Mouse (Mus musculus) left cerebral cortex, postnatal 4 days (tissue): ENCODE measurements around the gene Cops7a. TPM values are rescaled to one million over a fixed set of nuclear protein-coding genes. Genes with fewer than 3 reads are reported as not detected.

ENCODE experiments used
- DNase-seq: peaks from one replicate; pipeline ENCODE4 v3.0.0-alpha.2; 2022
- intact Hi-C: fragments of 180-260 bp; cut with DNase I; formaldehyde crosslinking; loops from one replicate; pipeline ENCODE4 v1.15.1; 2025
- total RNA-seq, 2 experiments: library from RNA; stranded (reverse); gene quantifications; 2 replicates each; pipeline ENCODE4 v1.2.3; 2021

Cops7a gene
- 10 to 100 TPM; 67.8 to 72.6 TPM for total RNA-seq

DNA sequence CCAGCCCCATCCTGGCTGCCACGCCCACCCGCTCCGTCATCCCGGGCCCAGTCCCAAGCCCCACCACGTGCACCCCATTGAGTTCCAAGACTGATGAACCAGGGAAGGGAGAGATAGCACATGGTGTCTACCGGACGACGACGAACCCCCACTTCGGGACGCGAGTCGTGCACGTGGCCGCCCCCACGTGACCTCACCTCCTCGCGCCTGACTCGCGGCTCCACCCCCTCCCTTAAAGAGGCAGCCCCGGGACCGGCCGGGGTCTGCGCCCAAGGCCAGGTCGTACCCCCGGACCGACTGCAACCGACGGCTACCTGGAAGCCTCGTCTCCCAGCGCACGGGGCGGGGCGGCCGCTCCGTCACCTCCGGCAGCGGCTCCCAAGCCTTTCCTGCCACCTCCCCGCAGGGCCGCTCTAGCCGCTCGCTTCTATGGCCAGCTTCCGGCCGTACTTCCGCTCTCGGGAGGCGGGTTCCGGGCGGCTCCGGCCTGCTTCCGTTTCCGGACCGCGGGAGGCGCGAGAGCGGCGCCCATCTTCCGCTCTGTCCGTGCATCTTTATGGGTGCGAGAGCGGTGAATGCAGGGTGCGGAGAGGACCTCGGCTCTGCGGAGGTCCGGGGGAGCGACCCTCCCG is at the start of gene Cops7a:
Cops7a (minus strand) TSS at position 451 of the 632 bp plus-strand sequence.
- DNase-seq, result peak; percentile 96
- intact Hi-C loops, result no loop called here

DNA sequence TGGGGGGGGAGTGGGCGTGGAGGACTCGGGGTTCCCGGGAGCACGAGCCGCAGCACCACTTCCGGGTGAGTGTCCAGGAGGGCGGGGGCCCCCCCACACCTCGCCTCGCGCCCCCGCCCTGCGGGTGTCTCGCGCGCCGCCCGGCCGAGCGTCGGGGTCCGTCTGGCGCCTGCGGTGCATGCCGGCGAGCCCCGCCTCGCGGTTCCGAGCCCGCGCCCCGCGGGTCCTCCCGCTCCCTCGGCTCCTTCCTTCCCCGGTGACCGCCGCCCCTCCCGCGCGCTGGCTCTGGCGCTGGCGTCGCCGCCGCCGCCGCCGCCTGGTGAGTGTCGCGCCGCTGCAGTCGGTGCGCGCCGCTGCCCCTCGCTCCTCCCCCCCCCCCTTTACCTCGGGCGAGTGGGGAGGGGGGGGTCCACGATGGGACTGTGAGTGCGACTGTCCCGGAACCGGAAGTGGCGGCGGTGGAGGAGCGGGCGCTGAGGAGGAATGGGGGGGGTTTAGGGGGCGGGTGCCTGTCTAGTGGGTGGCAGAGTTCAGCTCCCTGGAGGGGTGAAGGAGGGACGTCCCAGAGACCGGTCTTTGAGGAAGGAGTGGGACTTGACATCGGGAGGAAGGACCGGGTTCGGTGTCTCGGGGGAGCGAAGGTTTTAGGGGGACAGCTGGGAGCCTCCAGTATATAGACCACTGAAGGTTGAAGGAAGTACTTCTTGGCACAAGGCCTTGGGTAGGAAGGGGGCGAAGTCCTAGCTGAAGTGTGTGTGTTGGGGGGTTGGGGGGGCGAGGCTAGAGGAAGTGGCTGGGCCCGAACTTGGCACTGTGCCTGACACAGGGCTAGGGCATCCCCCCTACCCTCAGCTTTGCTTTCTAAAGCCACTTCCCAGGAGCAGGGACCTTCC is 44.1 kb upstream of the Cops7a start:
- intact Hi-C loops, result no loop called here
- DNase-seq, result peak; percentile 89

- intact Hi-C loops, result no loop called here
These were observed 43.6 kb upstream of the Cops7a start, which contains the start of gene Zfp384 for GRCm38 (mm10) chr6:125009129-125009180. Zfp384 (plus strand) TSS chr6:125009145.

DNA sequence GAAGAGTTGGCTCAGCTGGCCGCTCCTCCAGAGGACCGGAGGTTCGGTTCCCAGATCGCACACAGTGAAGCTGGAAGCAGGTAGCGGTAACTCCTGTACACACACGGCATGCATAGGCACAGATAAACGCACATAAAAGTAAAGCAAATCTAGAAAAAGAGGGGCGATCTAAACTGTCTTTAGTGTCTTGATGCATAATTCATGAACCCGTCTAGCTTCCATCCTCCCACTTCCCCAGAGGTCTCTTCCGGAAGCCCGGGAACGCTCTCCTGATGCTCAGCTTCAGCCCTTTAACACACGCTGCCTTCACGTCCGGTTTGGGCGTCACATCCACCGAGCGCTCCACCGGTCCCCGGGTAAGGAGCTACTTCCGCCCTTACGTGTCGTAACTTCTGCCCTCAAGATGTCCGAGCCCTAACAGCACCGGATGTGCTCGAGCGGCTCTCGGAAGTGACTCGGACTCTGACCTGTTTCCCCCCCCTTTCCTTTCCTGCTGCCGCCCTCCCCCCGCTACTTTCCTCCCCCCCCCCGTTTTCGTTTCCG is 43.3 kb upstream of the Cops7a start:
- intact Hi-C loops, result no loop called here
- peak; percentile 97 for DNase-seq

More at GRCm38 (mm10) chr6:125009129-125009180, 43.6 kb upstream of the Cops7a start, which contains the start of gene Zfp384:
- no peak for DNase-seq

DNA sequence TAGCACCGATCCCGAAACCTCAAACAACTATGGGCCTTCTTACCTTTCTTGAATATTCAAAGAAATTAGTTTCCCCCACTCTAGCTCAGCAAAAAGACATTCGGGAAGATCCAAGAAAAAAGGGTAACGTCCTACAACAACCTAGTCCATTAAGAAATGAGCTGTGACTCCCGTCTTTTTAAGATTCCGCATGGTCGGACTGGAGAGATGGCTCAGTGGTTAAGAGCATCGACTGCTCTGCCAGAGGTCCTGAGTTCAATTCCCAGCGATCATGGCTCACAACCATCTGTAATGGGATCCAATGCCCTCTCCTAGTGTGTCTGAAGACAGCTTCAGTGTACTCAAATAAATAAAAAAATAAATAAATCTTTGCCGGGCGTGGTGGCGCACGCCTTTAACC is 42.7 kb upstream of the Cops7a start:
- DNase-seq, result no peak
- intact Hi-C loops, result no loop called here

DNA sequence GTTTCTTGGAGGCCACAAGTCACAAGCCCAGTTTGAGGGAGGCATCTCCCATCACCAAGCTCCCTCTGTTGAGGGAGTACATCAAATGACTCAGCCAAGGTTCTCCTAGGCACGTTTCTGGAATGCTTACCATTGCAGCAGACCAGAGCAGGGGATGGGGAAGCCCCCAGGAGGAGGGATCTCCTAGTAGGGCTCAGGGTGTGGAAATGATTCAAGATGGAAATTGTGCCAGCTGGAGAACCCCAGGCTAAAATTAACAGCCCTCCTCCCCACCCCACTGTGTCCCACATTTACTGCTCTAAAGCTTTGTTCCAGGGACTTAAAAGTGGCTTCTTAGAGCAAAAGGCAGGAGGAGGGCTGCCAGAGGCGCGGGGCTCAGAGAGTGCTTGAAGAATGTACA is 39.7 kb upstream of the Cops7a start:
- DNase-seq, result no peak
- intact Hi-C loops, result no loop called here

DNA sequence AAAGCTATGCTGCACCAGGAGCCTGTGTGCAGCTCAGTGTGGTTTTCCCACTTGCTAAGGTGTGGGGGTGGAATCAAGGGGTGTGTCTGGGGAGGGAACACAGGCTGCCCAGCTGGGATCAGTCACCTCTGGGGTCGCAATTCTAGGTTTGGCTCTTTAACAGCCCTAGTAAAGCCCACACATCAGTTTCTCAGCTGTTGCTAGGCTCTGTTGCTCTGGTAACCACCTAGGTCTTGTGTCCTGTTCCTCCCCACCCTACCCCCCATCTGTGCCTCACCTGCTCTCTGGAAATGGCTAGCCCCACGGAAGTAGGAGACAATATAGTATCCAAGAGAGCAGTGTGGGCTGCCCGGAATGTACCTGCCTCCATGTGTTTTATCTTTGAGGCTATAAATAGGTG is 38.4 kb upstream of the Cops7a start:
- DNase-seq, result no peak

DNA sequence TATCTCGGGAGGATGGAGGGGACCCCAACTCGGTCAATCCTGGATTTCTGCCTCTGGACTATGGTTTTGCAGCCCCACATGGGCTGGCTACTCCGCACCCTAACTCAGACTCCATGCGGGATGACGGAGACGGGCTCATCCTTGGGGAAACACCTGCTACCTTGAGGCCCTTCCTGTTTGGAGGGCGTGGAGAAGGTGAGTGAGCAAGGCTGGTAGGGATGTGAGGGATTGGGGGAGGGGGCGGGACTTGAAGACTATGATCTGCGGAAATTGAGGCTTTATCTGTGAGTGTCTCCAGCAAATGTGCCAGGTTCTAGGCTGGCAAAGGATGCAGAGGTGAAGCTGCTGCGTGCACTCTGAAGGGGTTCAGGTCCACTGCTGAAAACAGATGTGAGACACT is 34.2 kb upstream of the Cops7a start:
- intact Hi-C loops, result no loop called here
- no peak for DNase-seq

More for the DNA sequence above, 38.4 kb upstream of the Cops7a start:
- intact Hi-C loops, result no loop called here

GRCm38 (mm10) chr6:124999091-124999490 is 33.8 kb upstream of the Cops7a start:
- DNase-seq, result no peak
- intact Hi-C loops, result no loop called here

DNA sequence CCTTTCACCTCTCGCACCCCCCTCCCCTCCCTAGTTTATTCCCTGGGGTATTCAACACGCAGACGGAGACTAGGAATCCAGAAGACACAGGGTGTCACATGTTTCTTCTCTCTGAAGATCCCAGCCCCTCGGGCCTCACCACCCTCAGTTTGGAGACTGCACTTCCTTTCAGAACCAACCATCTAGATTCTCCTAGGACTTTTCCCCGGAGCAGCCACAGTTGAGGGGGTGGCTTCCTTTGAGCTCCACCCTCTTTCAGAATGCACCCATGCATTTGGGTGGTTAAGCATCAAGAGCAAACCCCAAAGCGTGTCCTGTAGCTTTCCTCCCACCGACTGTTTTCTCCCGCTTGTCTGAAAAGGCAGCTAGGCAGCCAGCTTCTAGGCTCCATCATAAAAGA is 32.7 kb upstream of the Cops7a start:
- no peak for DNase-seq
- intact Hi-C loops, result no loop called here

DNA sequence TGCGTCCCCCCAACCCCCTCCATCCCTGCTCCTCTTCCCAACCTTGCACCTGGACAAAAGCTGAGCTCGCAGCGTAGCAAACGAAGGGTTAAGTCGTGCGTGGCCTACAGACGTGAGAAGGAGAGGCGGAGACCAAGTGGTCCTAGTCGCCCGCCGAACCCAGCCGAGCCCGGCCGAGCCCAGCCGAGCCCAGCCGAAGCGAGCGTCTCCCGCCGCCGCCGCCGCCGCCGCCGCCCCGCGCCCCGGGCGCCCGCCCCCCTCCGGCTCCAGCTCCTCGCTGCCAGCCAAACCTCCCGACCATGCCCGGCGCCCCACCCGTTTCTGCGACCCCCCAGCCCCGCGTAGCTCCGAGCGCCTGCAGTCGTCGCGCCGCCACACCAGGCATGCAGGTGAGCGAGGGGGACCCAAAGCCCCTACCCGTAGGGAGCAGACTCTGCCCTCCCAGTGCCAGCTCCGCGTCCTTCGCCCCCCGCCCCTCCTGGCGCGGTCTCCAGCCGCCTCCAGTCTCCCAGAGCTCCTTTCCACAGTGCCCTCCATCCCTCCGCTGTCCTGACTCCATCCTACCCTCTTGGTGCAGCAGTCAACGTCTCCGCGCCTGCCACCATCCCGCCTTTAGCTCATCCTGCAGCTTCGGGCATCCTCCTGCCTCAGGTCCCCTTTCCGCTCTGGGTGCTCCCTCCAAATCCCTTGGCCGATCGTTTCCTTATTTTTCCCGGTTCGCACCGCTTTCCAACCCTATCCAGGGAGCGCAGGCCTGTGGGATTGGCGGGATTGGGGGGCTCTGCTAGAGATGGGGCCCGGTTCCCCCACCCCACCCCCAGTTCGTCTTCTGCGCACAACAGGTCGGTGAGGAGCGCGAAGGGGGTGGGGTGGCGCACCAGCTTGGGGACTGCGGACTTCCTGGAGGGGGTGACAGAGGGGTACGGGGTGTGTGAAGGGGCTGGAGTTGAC is 31.5 kb upstream of the Cops7a start, which contains the start of gene Pianp:
Pianp (plus strand) TSS at position 144 of the 951 bp plus-strand sequence.
- DNase-seq, result peak; percentile 80
- intact Hi-C loops, result no loop called here

DNA sequence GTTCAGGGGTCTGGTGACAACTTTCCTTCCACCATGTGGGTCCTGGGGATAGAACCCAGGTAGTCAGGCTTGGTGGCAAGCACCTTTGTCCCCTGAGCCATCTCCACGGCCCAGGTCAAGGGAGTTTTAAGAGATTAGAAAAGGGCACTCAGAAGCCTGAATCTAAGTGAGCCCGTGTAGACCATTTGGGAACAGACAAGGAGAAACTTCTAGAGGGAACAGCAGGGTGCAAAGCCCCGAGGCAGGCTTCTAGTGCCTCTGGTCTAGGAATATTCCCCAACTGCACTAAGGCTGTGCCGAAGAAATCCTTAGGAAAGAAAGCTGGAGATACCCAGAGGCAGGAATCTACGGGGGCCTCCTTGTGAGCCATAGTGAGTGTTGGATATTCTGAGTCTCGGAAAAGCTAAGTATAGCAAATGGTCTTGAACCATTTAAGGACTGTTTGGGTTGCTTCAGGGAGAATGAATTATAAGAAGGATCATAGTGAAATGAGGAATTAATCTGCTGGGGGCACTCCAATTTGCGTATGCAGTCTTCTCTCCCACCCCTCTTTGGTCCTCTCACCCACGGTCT is 30.6 kb upstream of the Cops7a start:
- no peak for DNase-seq
- intact Hi-C loops, result no loop called here

DNA sequence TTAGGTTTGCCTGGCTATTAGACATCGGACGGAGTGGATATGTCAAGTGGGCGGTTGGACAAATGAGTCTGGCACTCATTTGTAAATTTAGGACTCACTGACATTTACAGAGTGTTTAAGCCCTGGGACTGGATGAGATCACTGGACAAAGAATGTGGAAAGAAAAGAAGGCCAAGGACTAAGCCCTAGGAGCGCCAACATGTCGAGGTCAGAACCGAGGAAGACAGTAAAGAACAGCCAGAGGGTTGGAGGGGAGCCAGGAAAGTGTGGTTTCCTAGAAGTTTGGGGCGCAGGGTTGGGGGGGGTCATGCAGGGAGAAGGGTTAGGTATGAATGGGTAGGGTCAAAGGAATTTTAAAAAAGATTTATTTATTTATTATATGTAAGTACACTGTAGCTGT is 29.9 kb upstream of the Cops7a start:
- intact Hi-C loops, result no loop called here
- no peak for DNase-seq

DNA sequence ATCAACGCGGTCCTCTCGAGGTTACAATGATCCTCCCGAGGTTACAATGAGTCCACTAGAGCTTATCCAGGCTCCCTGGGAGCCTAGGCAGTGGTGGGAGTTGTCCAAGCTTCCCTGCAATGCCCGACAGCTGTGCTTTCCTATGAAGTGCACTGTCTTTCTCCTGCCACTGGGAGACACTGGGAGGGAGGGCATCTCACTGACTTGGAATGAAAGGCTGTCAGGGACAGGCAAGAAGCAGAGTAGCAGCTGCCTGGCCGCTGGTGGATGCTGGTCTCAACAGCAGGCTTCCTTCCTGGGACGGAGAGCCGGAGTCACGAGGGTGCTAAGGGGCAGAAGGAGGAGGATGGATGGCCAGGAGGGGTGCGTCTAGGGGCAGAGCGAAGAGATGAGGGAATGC is 28.5 kb upstream of the Cops7a start:
- intact Hi-C loops, result no loop called here
- peak; percentile 29 for DNase-seq

- no peak for DNase-seq
- intact Hi-C loops, result no loop called here
These were observed 28.0 kb upstream of the Cops7a start for GRCm38 (mm10) chr6:124993365-124993764.

DNA sequence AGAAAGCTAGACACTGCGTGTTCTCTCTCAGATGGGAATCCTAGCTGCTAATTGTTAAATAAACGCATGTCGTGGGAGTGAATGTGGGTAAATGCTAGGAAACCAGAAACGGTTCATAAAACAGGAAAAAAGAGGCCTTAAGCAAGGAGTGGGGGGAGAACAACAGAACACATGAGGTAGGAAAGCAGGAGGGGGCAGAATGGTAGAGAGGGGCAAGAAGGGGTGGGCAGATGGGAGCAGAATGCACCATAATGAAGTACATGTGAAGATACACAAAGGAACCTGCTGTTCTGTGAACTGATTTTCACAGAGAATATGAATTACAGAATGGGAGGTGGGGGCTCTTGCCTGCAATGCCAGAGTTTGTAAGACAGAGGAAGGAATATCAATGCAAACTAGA is 26.9 kb upstream of the Cops7a start:
- DNase-seq, result no peak
- intact Hi-C loops, result no loop called here

- intact Hi-C loops, result no loop called here
- peak; percentile 53 for DNase-seq
These were observed 2.4 kb upstream of the Cops7a start for GRCm38 (mm10) chr6:124967766-124968165.

DNA sequence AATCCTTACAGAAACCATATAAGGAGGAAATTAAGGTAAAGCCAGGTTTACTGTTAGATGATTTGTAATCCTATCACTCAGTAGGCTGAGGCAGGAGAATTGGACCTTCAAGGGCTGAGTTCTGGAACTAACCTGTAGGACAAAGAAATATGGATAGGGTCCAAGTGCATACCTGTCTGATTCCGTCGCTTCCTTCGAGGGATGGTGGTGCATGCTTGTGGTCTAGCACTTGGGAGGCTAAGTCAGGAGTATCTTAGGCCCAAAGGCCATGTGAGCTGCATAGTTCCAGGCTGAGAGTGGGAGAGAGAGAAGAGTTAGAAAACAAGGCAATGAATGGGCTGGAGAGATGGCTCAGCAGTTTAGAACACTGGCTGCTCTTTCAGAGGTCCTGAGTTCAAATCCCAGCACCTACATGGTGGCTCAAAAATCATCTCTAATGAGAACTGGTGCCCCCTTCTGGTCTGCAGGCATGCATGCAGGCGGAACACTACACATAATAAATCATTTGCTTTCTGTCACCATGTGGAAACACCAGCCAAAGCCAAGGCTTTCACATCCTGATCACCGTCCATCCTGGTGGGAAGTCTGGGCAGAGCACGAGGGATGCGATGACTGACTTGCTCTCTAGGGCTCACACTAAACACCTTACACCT is 1.3 kb upstream of the Cops7a start:
- intact Hi-C loops, result no loop called here
- DNase-seq, result no peak

DNA sequence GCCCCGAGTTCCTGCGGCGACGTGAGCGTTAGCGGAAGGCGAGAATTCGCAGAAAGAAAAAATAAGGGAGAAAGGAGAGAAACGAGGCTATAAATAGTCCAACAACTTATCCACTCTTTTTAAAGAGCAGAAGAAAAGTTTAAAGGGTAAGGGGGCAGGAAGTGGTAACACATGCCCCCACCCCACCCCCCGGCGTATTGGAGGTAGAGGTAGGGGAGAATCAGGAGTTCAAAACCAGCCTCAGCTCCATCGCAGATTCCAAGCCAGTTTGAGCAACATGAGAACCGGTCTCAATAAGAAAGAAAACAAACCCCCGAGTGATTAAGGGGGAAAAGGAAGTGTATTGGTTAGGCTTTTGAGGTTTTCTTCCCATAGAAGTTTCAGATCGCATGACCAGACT is 409 bp upstream of the Cops7a start:
- peak; percentile 11 for DNase-seq
- intact Hi-C loops, result no loop called here

DNA sequence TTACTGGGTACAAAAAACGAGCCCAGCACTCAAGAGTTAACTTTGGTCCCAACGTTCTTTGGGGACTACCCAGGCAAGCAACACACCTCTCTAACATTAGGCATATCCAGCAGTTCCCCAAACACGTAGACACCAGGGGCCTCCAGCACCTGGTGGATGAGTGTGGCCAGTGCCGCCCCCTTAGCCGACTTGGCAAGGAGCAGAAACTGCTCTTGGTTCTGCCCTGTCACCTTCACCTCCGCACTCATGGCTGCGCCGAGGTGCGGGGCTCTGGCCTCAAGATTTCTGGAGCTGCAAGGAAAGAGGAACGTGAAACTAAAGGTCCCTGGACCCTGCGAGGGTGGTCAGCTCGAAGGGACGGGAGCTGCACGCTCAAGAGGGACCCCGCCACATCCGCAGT is 700 bp downstream of the Cops7a start:
- peak; percentile 7 for DNase-seq
- intact Hi-C loops, result no loop called here
